Mouse (Mus musculus) CH12.LX (cell line): ENCODE measurements around the gene Tut7. TPM values are rescaled to one million over a fixed set of nuclear protein-coding genes. Genes with fewer than 3 reads are reported as not detected.

Source experiments
- DNase-seq: peaks from one replicate; pipeline ENCODE4 v3.0.0-alpha.2; 2013; ENCODE audit errors: extremely low read depth
- H3K27ac ChIP-seq: 2 replicates; pipeline ENCODE4 v1.5.1; 2012; ENCODE audit warnings: low read depth, mild to moderate bottlenecking, control low read depth, moderate library complexity; ENCODE audit not compliant: insufficient read depth
- H3K27me3 ChIP-seq: replicated peaks from 2 replicates; pipeline ENCODE3; 2012; ENCODE audit warnings: inconsistent platforms
- H3K36me3 ChIP-seq, 2 experiments: replicated peaks in 1 of 2; 2 replicates each; pipeline versions ENCODE3 to v1.6.1; 2012; ENCODE audit warnings: inconsistent platforms in 1 of 2, low read length in 1 of 2, mild to moderate bottlenecking in 1 of 2, mixed read lengths in 1 of 2, moderate library complexity in 1 of 2; ENCODE audit not compliant: control insufficient read depth in 1 of 2, insufficient read depth in 1 of 2
- H3K4me1 ChIP-seq, 2 experiments: 2 replicates each; pipeline ENCODE4 v1.6.1; 2012; ENCODE audit warnings: inconsistent platforms in 1 of 2, moderate library complexity in 1 of 2; ENCODE audit not compliant: insufficient read depth in 2 of 2, control insufficient read depth in 1 of 2
- H3K4me2 ChIP-seq: 2 replicates; pipeline ENCODE4 v1.6.1; 2012; ENCODE audit warnings: low read depth, mild to moderate bottlenecking, control low read depth; ENCODE audit not compliant: poor library complexity, insufficient read depth, severe bottlenecking
- H3K4me3 ChIP-seq, 3 experiments: fragments of 150-350 bp in 1 of 3; sonication (generic) in 1 of 3; replicated peaks in 1 of 3; 2 replicates each; pipeline versions ENCODE3 to v1.5.1; 2011 to 2012; ENCODE audit warnings: low read depth in 2 of 3, low read length in 2 of 3, mild to moderate bottlenecking in 2 of 3, moderate library complexity in 2 of 3, control low read depth in 1 of 3, improper control_type of control experiment in 1 of 3, inconsistent platforms in 1 of 3, mixed read lengths in 1 of 3; ENCODE audit not compliant: poor library complexity in 1 of 3
- H3K79me2 ChIP-seq: replicated peaks from 2 replicates; pipeline ENCODE4 v1.6.1; 2012; ENCODE audit warnings: mild to moderate bottlenecking, moderate library complexity; ENCODE audit not compliant: control insufficient read depth, poor library complexity, insufficient read depth, severe bottlenecking; ENCODE audit errors: extremely low read depth
- H3K9ac ChIP-seq: 2 replicates; pipeline ENCODE4 v1.6.1; 2012; ENCODE audit warnings: low read depth, mild to moderate bottlenecking, control low read depth, moderate library complexity; ENCODE audit not compliant: insufficient read depth
- H3K9me3 ChIP-seq: replicated peaks from 2 replicates; pipeline ENCODE3; 2012; ENCODE audit warnings: low read length, inconsistent platforms, mixed read lengths
- CHD1 ChIP-seq: IDR thresholded peaks from 2 replicates; pipeline ENCODE4 v1.6.1; 2012; ENCODE audit warnings: low read depth, low read length, improper control_type of control experiment, inconsistent platforms
- CHD2 ChIP-seq: IDR thresholded peaks from 2 replicates; pipeline ENCODE4 v1.6.1; 2011; ENCODE audit warnings: low read length, improper control_type of control experiment
- E2F4 ChIP-seq: IDR thresholded peaks from 2 replicates; pipeline ENCODE4 v1.6.1; 2011; ENCODE audit warnings: low read depth, low read length, improper control_type of control experiment; ENCODE audit not compliant: insufficient replicate concordance
- ELF1 ChIP-seq: IDR thresholded peaks from 2 replicates; pipeline ENCODE4 v1.6.1; 2014; ENCODE audit warnings: low read depth, mild to moderate bottlenecking, inconsistent platforms, low read length, improper control_type of control experiment
- EP300 ChIP-seq: IDR thresholded peaks from 2 replicates; pipeline ENCODE4 v1.6.1; 2011; ENCODE audit warnings: low read length, improper control_type of control experiment
- GABPA ChIP-seq: IDR thresholded peaks from 2 replicates; pipeline ENCODE4 v1.6.1; 2012; ENCODE audit warnings: low read depth, low read length, improper control_type of control experiment, inconsistent platforms; ENCODE audit not compliant: insufficient replicate concordance
- HCFC1 ChIP-seq: IDR thresholded peaks from 2 replicates; pipeline ENCODE4 v1.6.1; 2012; ENCODE audit warnings: low read depth, mild to moderate bottlenecking, inconsistent platforms, low read length, improper control_type of control experiment
- IRF4 ChIP-seq: IDR thresholded peaks from 2 replicates; pipeline ENCODE4 v1.6.1; 2014; ENCODE audit warnings: low read depth, mild to moderate bottlenecking, inconsistent platforms, low read length, improper control_type of control experiment
- MAX ChIP-seq: IDR thresholded peaks from 2 replicates; pipeline ENCODE4 v1.6.1; 2011; ENCODE audit warnings: low read length, improper control_type of control experiment
- MEF2A ChIP-seq: IDR thresholded peaks from 2 replicates; pipeline ENCODE4 v1.6.1; 2014; ENCODE audit warnings: low read depth, mild to moderate bottlenecking, inconsistent platforms, low read length, improper control_type of control experiment, borderline replicate concordance
- MXI1 ChIP-seq: IDR thresholded peaks from 2 replicates; pipeline ENCODE4 v1.6.1; 2011; ENCODE audit warnings: mild to moderate bottlenecking, low read depth, low read length, improper control_type of control experiment
- MYC ChIP-seq: IDR thresholded peaks from 2 replicates; pipeline ENCODE4 v1.6.1; 2011; ENCODE audit warnings: low read depth, mild to moderate bottlenecking, improper control_type of control experiment, low read length
- NELFE ChIP-seq: IDR thresholded peaks from 2 replicates; pipeline ENCODE4 v1.6.1; 2011; ENCODE audit warnings: low read depth, low read length, improper control_type of control experiment
- NRF1 ChIP-seq: IDR thresholded peaks from 2 replicates; pipeline ENCODE4 v1.6.1; 2014; ENCODE audit warnings: low read depth, mild to moderate bottlenecking, inconsistent platforms, low read length, improper control_type of control experiment, moderate library complexity
- PAX5 ChIP-seq: IDR thresholded peaks from 2 replicates; pipeline ENCODE4 v1.6.1; 2012; ENCODE audit warnings: low read length, inconsistent platforms, mixed read lengths
- POLR2AphosphoS2 ChIP-seq: IDR thresholded peaks from 2 replicates; pipeline ENCODE4 v1.6.1; 2011; ENCODE audit warnings: low read depth, low read length, improper control_type of control experiment
- TBP ChIP-seq: conservative IDR thresholded peaks from 2 replicates; pipeline ENCODE4 v1.6.1; 2011; ENCODE audit warnings: low read depth, low read length, improper control_type of control experiment
- UBTF ChIP-seq: IDR thresholded peaks from 2 replicates; pipeline ENCODE4 v1.6.1; 2012; ENCODE audit warnings: low read depth, mild to moderate bottlenecking, inconsistent platforms, low read length, improper control_type of control experiment, moderate library complexity
- USF1 ChIP-seq: IDR thresholded peaks from 2 replicates; pipeline ENCODE4 v1.6.1; 2014; ENCODE audit warnings: low read depth, mild to moderate bottlenecking, inconsistent platforms, low read length, improper control_type of control experiment
- ZC3H11A ChIP-seq: IDR thresholded peaks from 2 replicates; pipeline ENCODE4 v1.6.1; 2012; ENCODE audit warnings: low read depth, mild to moderate bottlenecking, inconsistent platforms, low read length, improper control_type of control experiment
- ZKSCAN1 ChIP-seq: IDR thresholded peaks from 2 replicates; pipeline ENCODE4 v1.6.1; 2012; ENCODE audit warnings: low read depth, inconsistent platforms, low read length, improper control_type of control experiment, borderline replicate concordance
- ZNF384 ChIP-seq: IDR thresholded peaks from 2 replicates; pipeline ENCODE4 v1.6.1; 2012; ENCODE audit warnings: low read depth, low read length, improper control_type of control experiment, inconsistent platforms
- dilution Hi-C: fragments of 300-500 bp; cut with MboI; formaldehyde crosslinking; loops from 2 replicates; pipeline ENCODE4 v1.14.3; 2020; ENCODE audit warnings: low sequenced_read_pairs; ENCODE audit not compliant: extremely low pct_unique_long_range_greater_than_20kb, extremely low pct_ligation_motif_present
- in situ Hi-C: fragments of 300-500 bp; cut with MboI; formaldehyde crosslinking; loops from 3 replicates; pipeline ENCODE4 v1.14.3; 2019; ENCODE audit warnings: low sequenced_read_pairs, low pct_ligation_motif_present, low pct_unique_long_range_greater_than_20kb, mixed read lengths
- polyA plus RNA-seq: library from polyadenylated mRNA; unstranded; fragments of >175 nt; gene quantifications from 2 replicates; pipeline ENCODE4 v1.2.1, GENCODE M21; 2012; ENCODE audit warnings: low read depth; ENCODE audit not compliant: insufficient read length
- total RNA-seq, 2 experiments: library from RNA; depleted of rRNA; stranded (reverse); fragments of 300-350 nt in 1 of 2; fragments of >200 nt in 1 of 2; gene quantifications; 2 replicates each; pipeline ENCODE4 v1.2.3; 2012 to 2014

The Tut7 gene
- total and polyA plus RNA-seq, 3 experiments = 14.3 to 21.6 (median 17.9) TPM

- dilution Hi-C loops (no loop called here), in situ Hi-C loops (no loop called here)
- H3K9me3 ChIP-seq = no peaks in the 10 kb centered on the region
- peaks cover 10% of the 10 kb centered on the region for H3K79me2 ChIP-seq
- no peak overlapping the region for H3K9ac ChIP-seq
- H3K27ac ChIP-seq = no peak overlapping the region
- H3K36me3 ChIP-seq = peaks cover 53 to 85% of the 10 kb centered on the region in 2 experiments
- no peak overlapping the region for H3K4me2 ChIP-seq
- TF ChIP-seq GABPA = no peak
- TF ChIP-seq UBTF = no peak
- TF ChIP-seq ZC3H11A = no peak
- no peak for TF ChIP-seq MXI1
- no peak for TF ChIP-seq EP300
- no peak for TF ChIP-seq HCFC1
- TF ChIP-seq TBP = no peak
- TF ChIP-seq CHD1 = no peak
- TF ChIP-seq ELF1 = no peak
- no peak for TF ChIP-seq NELFE
- TF ChIP-seq MYC = no peak
- no peak for DNase-seq
- no peak overlapping the region for H3K4me3 ChIP-seq
- no peaks in the 10 kb centered on the region for H3K27me3 ChIP-seq
- peaks cover 3 to 11% of the 10 kb centered on the region in 2 experiments; a peak in 3 of 4 replicates for H3K4me1 ChIP-seq
These were observed 8.8 kb downstream of the Tut7 start for GRCm38 (mm10) chr13:59814109-59814591.

GRCm38 (mm10) chr13:59811581-59811980 is 11.4 kb downstream of the Tut7 start:
- H3K36me3 ChIP-seq = peaks cover 57 to 90% of the 10 kb centered on the region in 2 experiments
- dilution Hi-C loops (no loop called here), in situ Hi-C loops (no loop called here)
- no peak overlapping the region for H3K4me3 ChIP-seq
- H3K9me3 ChIP-seq = no peaks in the 10 kb centered on the region
- no peak overlapping the region for H3K9ac ChIP-seq
- H3K27me3 ChIP-seq = no peaks in the 10 kb centered on the region
- H3K79me2 ChIP-seq = no peaks in the 10 kb centered on the region
- no peaks in the 10 kb centered on the region for H3K4me1 ChIP-seq
- TF ChIP-seq USF1 (no peak), CHD1 (no peak), POLR2AphosphoS2 (no peak), ZKSCAN1 (no peak), NRF1 (no peak), E2F4 (no peak), ELF1 (no peak), MYC (no peak), MEF2A (no peak), ZNF384 (no peak), PAX5 (no peak), CHD2 (no peak), NELFE (no peak), IRF4 (no peak), MAX (no peak), ZC3H11A (no peak)
- TF ChIP-seq, all 38 proteins: peak for 0
- Histone ChIP-seq H3K27ac (no peak overlapping the region), H3K4me2 (no peak overlapping the region)
- DNase-seq = no peak
